Mouse (Mus musculus): ENCODE results near the gene Coro1a. TPM values are rescaled to one million over a fixed set of nuclear protein-coding genes. Genes with fewer than 3 reads are reported as not detected.

The Coro1a gene
- total and polyA plus RNA-seq, 2 experiments from 2014 or later = 93.7 to 150 TPM

DNA sequence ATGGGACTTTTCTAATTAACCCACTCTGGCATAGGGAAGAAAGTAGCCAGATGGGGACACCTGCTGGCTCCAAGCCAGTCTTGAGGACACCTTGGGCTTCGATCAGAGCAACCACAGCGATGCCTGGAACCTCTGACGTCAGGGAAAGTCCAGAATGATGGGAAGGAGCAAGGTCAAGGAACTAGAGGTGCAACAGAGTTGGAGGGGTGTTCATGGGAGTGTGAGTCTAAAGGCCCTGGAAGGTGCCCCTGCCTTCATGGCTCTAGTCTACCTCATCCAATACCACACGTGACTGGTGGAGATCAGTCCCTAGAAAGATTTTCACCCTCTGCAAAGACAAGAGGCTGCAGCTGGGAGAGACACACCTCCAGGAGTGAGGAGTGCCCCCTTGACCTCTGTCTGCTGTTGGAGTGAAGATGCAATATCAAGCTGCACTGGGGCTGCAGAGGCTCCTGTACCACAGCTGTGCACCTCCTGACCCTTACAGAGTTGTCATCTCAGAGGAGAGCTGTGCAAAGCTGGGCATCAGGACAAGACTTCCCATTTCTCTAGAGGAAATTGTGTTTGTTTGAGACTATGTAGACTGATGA, 30.9 kb downstream of the Coro1a start:
- no peak for TF ChIP-seq CTCF (IDR thresholded peaks at IDR 0.05; ENCODE audit: low read depth)
- H3K36me3 ChIP-seq (ENCODE audit: insufficient read depth, low read length) = peaks cover 16% of the 10 kb centered on the region

DNA sequence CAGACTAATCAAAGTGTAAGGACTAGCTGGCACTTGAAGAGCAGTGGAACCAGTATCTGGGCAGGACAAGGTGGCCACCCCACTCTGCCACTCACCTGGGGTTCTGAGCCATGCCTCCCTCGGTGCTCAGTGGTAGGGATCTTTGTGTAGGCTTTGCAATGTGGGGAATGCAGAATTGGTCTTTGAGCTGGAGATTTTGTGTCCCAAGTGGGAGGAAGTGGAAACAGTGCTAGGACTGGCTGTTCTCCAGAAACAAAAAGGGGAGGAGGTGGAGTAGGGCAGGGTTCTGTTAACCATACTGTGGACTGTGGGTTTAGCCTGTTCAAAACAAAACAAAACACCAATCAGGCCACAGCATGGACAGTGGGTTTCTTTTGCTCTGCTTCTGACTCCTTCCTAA, 31.4 kb downstream of the Coro1a start, which contains the start of gene Sult1a1:
TSS of gene Sult1a1 (minus strand) at position 226 of the 400 bp plus-strand sequence.
- H3K4me1 ChIP-seq (ENCODE audit: insufficient read depth, low read length) = no peaks in the 10 kb centered on the region
- ATAC-seq = no peak
- no peak for TF ChIP-seq CTCF (IDR thresholded peaks at IDR 0.05; ENCODE audit: low read depth)
- H3K4me2 ChIP-seq (ENCODE audit: low read depth, low read length) = peak within 1 kb of the TSS; percentile 18; the same call in 1 of the 2 replicates
- no peak for DNase-seq (ENCODE audit: low spot score)
- H3K36me3 ChIP-seq (ENCODE audit: insufficient read depth, low read length) = peaks cover 18% of the 10 kb centered on the region
- no peaks in the 10 kb centered on the region for H3K9me3 ChIP-seq (ENCODE audit: low read length)
- H3K4me3 ChIP-seq (ENCODE audit: low read length) = no peak within 1 kb of the TSS
- 62% methylated on average over 1 of the region's 1 CpGs for WGBS
- H3K9ac ChIP-seq (replicated peaks; ENCODE audit: low read length) = no peak within 1 kb of the TSS
- no peaks in the 10 kb centered on the region for H3K27me3 ChIP-seq (ENCODE audit: insufficient read depth, low read length)
- H3K27ac ChIP-seq = peak within 1 kb of the TSS; percentile 70

More for the DNA sequence above, 30.9 kb downstream of the Coro1a start:
- Histone ChIP-seq H3K4me2 (ENCODE audit: low read depth, low read length) (no peak overlapping the region), H3K4me3 (ENCODE audit: low read length) (no peak overlapping the region), H3K27ac (peak overlapping the region; percentile 70; the same call in 1 of the 2 replicates), H3K4me1 (ENCODE audit: insufficient read depth, low read length) (no peaks in the 10 kb centered on the region), H3K27me3 (ENCODE audit: insufficient read depth, low read length) (no peaks in the 10 kb centered on the region), H3K9me3 (ENCODE audit: low read length) (no peaks in the 10 kb centered on the region), H3K9ac (replicated peaks; ENCODE audit: low read length) (no peak overlapping the region)
- no peak for DNase-seq (ENCODE audit: low spot score)
- no peak for ATAC-seq
- 83% methylated on average over 4 of the region's 4 CpGs for WGBS

DNA sequence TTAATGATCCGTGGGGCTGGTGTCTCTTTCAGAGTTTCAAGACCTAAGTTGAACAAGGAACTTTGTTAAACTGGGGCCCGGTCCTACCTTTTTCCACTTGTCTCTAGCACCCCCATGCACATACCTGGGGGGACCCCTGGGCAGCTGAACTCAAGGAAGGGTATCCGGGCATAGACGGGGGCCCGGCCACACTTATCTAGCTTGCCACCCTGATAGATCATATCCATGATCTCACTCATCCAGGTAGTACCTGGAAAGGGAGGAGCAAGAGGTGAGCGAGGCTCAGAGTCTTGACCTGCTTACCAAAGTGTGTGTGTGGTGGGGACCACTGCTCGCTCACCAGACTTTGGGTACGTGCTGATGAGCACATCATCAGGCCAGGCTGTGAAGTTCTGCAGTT, 32.5 kb downstream of the Coro1a start:
- ATAC-seq = no peak
- TF ChIP-seq CTCF (IDR thresholded peaks at IDR 0.05; ENCODE audit: low read depth) = no peak
- H3K4me1 ChIP-seq (ENCODE audit: insufficient read depth, low read length) = no peaks in the 10 kb centered on the region
- H3K36me3 ChIP-seq (ENCODE audit: insufficient read depth, low read length) = peaks cover 24% of the 10 kb centered on the region
- no peak overlapping the region for H3K27ac ChIP-seq
- DNase-seq (ENCODE audit: low spot score) = no peak
- WGBS = 96% methylated on average over 8 of the region's 8 CpGs
- H3K9me3 ChIP-seq (ENCODE audit: low read length) = no peaks in the 10 kb centered on the region
- no peak overlapping the region for H3K4me3 ChIP-seq (ENCODE audit: low read length)
- no peaks in the 10 kb centered on the region for H3K27me3 ChIP-seq (ENCODE audit: insufficient read depth, low read length)
- no peak overlapping the region; the same call in 1 of the 2 replicates for H3K4me2 ChIP-seq (ENCODE audit: low read depth, low read length)
- no peak overlapping the region for H3K9ac ChIP-seq (replicated peaks; ENCODE audit: low read length)

DNA sequence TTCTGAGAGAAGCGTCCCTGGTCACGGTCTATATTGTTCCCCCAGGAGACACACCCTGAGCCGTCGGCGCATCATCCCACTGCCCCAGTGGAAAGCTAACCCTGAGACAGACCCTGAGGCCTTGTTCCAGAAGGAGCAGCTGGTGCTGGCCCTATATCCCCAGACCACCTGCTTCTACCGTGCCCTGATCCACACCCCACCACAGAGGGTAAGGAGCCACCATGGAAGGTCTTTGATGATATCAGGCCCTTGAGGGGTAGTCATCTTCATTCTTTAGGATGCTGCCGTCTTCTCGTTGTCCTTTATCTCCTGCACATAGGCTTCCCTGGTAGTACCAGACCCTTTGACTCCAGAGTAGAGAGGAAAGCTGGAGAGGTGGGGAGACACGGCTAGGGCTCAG, 35.5 kb downstream of the Coro1a start:
- Histone ChIP-seq H3K36me3 (ENCODE audit: insufficient read depth, low read length) (peaks cover 24% of the 10 kb centered on the region), H3K9ac (replicated peaks; ENCODE audit: low read length) (no peak overlapping the region), H3K4me1 (ENCODE audit: insufficient read depth, low read length) (no peaks in the 10 kb centered on the region), H3K9me3 (ENCODE audit: low read length) (no peaks in the 10 kb centered on the region), H3K27me3 (ENCODE audit: insufficient read depth, low read length) (no peaks in the 10 kb centered on the region), H3K4me3 (ENCODE audit: low read length) (no peak overlapping the region), H3K4me2 (ENCODE audit: low read depth, low read length) (no peak overlapping the region), H3K27ac (no peak overlapping the region)
- 88% methylated on average over 9 of the region's 9 CpGs for WGBS
- no peak for ATAC-seq
- DNase-seq (ENCODE audit: low spot score) = no peak
- no peak for TF ChIP-seq CTCF (IDR thresholded peaks at IDR 0.05; ENCODE audit: low read depth)

DNA sequence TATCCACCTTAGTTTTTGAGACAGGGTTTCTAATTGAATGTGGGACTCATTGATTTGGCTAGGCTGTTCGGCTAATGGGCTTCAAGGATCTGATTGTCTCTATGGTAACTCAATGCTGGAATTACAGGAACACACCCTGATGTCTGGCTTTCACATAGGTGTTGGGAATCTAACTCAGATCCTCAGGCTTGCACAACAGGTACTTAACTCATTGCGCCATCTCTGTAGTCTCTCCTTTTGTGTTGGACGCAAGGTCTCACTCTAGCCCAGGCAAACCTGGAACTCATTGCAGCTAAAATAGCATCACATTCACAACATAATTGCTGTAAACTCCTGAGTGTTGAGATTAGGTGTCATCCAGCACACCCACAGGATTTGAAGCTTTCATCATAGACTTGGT, 37.4 kb downstream of the Coro1a start:
- no peak for TF ChIP-seq CTCF (IDR thresholded peaks at IDR 0.05; ENCODE audit: low read depth)
- Histone ChIP-seq H3K9ac (replicated peaks; ENCODE audit: low read length) (no peak overlapping the region), H3K9me3 (ENCODE audit: low read length) (no peaks in the 10 kb centered on the region), H3K4me2 (ENCODE audit: low read depth, low read length) (no peak overlapping the region), H3K4me3 (ENCODE audit: low read length) (no peak overlapping the region), H3K27me3 (ENCODE audit: insufficient read depth, low read length) (no peaks in the 10 kb centered on the region), H3K27ac (no peak overlapping the region), H3K4me1 (ENCODE audit: insufficient read depth, low read length) (no peaks in the 10 kb centered on the region), H3K36me3 (ENCODE audit: insufficient read depth, low read length) (peaks cover 38% of the 10 kb centered on the region)
- 91% methylated on average over 3 of the region's 3 CpGs for WGBS
- DNase-seq (ENCODE audit: low spot score) (no peak), ATAC-seq (no peak)

DNA sequence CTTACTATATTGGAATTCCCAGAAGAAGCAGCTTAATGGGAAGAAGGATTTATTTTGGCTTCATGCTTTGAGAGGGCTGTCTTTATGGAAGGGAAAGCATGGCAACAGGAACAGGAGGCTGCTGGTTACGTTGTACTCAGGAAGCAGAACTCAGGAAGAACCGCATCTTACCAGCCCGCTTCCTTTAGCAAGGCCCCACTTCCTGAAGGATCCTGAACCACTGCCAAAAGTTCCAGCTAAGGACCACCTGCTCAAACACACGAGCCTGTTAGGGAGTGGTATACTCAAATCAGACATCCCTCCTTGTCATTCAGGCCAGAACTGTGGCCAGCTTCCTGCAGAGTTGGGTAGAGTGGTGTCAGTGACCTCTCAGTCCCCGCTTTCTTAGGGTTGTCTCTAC, 39.1 kb downstream of the Coro1a start:
- H3K4me2 ChIP-seq (ENCODE audit: low read depth, low read length) = no peak overlapping the region
- H3K36me3 ChIP-seq (ENCODE audit: insufficient read depth, low read length) = peaks cover 45% of the 10 kb centered on the region
- no peak overlapping the region for H3K4me3 ChIP-seq (ENCODE audit: low read length)
- TF ChIP-seq CTCF (IDR thresholded peaks at IDR 0.05; ENCODE audit: low read depth) = no peak
- no peaks in the 10 kb centered on the region for H3K9me3 ChIP-seq (ENCODE audit: low read length)
- DNase-seq (ENCODE audit: low spot score) = no peak
- no peaks in the 10 kb centered on the region for H3K27me3 ChIP-seq (ENCODE audit: insufficient read depth, low read length)
- no peak overlapping the region for H3K9ac ChIP-seq (replicated peaks; ENCODE audit: low read length)
- 72% methylated on average over 5 of the region's 5 CpGs for WGBS
- no peak overlapping the region for H3K27ac ChIP-seq
- no peaks in the 10 kb centered on the region for H3K4me1 ChIP-seq (ENCODE audit: insufficient read depth, low read length)
- ATAC-seq = no peak

DNA sequence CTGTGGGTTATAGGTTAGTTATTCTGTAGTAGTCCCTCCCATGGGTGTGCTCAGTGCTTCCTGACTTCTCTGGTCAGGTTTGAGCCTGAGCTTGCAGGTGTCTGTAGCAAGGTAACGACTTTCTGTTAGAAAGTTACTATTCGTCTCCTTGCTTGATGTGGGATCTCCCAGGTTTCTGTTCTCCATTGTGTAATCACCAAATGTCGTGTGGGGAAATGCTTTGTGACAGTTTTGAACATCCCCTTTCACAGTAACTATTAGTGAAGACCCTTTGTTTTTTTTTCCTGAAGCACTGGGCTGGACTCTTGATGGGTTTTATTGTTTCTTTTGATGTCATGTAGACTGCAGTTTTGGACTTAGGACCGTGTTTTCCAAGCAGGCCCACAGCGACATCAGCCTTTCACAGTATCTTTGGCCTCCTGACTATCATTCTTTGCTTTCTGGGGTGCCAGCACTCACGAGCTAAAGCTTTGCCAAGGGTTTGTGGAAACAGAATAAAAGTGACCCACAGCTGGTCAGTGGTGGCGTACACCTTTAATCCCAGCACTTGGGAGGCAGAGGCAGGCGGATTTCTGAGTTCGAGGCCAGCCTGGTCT, 40.0 kb downstream of the Coro1a start:
- H3K9ac ChIP-seq (replicated peaks; ENCODE audit: low read length) = no peak overlapping the region
- H3K27ac ChIP-seq = no peak overlapping the region
- H3K27me3 ChIP-seq (ENCODE audit: insufficient read depth, low read length) = no peaks in the 10 kb centered on the region
- no peaks in the 10 kb centered on the region for H3K4me1 ChIP-seq (ENCODE audit: insufficient read depth, low read length)
- 85% methylated on average over 9 of the region's 9 CpGs for WGBS
- ATAC-seq (no peak), DNase-seq (ENCODE audit: low spot score) (no peak)
- H3K9me3 ChIP-seq (ENCODE audit: low read length) = no peaks in the 10 kb centered on the region
- H3K36me3 ChIP-seq (ENCODE audit: insufficient read depth, low read length) = peaks cover 36% of the 10 kb centered on the region
- no peak for TF ChIP-seq CTCF (IDR thresholded peaks at IDR 0.05; ENCODE audit: low read depth)
- no peak overlapping the region for H3K4me2 ChIP-seq (ENCODE audit: low read depth, low read length)
- H3K4me3 ChIP-seq (ENCODE audit: low read length) = no peak overlapping the region

Data from hindbrain, postnatal 0 days (tissue).